Mouse (Mus musculus): Measurements from ENCODE around the gene Smarcd1.
"Not testable (repeated sequence)": the region's sequence is repeated elsewhere in the genome, so short reads cannot be mapped to it uniquely, and the experiment has no call there.

The Smarcd1 gene

GRCm38 (mm10) chr15:99714206-99714605 is 12.3 kb downstream of the Smarcd1 start:
- no peak for DNase-seq (ENCODE audit: low read depth, low spot score)

- peak; percentile 59 for DNase-seq (ENCODE audit: low read depth, low spot score)
Measured at GRCm38 (mm10) chr15:99714858-99715257, 12.9 kb downstream of the Smarcd1 start.

- DNase-seq (ENCODE audit: low read depth, low spot score): no peak
Measured at GRCm38 (mm10) chr15:99715361-99715865, 13.5 kb downstream of the Smarcd1 start.

- no peak for DNase-seq (ENCODE audit: low read depth, low spot score)
Measured at GRCm38 (mm10) chr15:99715982-99716746, 14.2 kb downstream of the Smarcd1 start.

GRCm38 (mm10) chr15:99716814-99717213 is 14.9 kb downstream of the Smarcd1 start:
- DNase-seq (ENCODE audit: low read depth, low spot score): no peak

GRCm38 (mm10) chr15:99717386-99718334 is 15.7 kb downstream of the Smarcd1 start, which contains the start of gene Gpd1:
Gene Gpd1, plus strand, starts transcription at chr15:99717515.
- no peak for DNase-seq (ENCODE audit: low read depth, low spot score)

GRCm38 (mm10) chr15:99718461-99719021 is 16.6 kb downstream of the Smarcd1 start:
- DNase-seq (ENCODE audit: low read depth, low spot score): no peak

GRCm38 (mm10) chr15:99719865-99720264 is 17.9 kb downstream of the Smarcd1 start:
- DNase-seq (ENCODE audit: low read depth, low spot score): no peak

- DNase-seq (ENCODE audit: low read depth, low spot score): no peak
Measured at GRCm38 (mm10) chr15:99721921-99722743, 20.2 kb downstream of the Smarcd1 start.

- DNase-seq (ENCODE audit: low read depth, low spot score): no peak
Measured at GRCm38 (mm10) chr15:99723120-99723514, 21.2 kb downstream of the Smarcd1 start.

- no peak for DNase-seq (ENCODE audit: low read depth, low spot score)
Measured at GRCm38 (mm10) chr15:99723515-99724291, 21.8 kb downstream of the Smarcd1 start.

- DNase-seq (ENCODE audit: low read depth, low spot score): peak; percentile 37
Measured at GRCm38 (mm10) chr15:99724292-99725021, 22.5 kb downstream of the Smarcd1 start.

- peak; percentile 98 for DNase-seq (ENCODE audit: low read depth, low spot score)
Measured at GRCm38 (mm10) chr15:99725341-99726155, 23.6 kb downstream of the Smarcd1 start, which contains the start of gene Cox14. Gene Cox14, plus strand, starts transcription at chr15:99725618.

GRCm38 (mm10) chr15:99726549-99726948 is 24.6 kb downstream of the Smarcd1 start:
- DNase-seq (ENCODE audit: low read depth, low spot score): no peak

- not testable (repeated sequence) for DNase-seq (ENCODE audit: low read depth, low spot score)
Measured at GRCm38 (mm10) chr15:99727039-99727438, 25.1 kb downstream of the Smarcd1 start.

- DNase-seq (ENCODE audit: low read depth, low spot score): no peak
Measured at GRCm38 (mm10) chr15:99727525-99727924, 25.6 kb downstream of the Smarcd1 start.

- DNase-seq (ENCODE audit: low read depth, low spot score): no peak
Measured at GRCm38 (mm10) chr15:99728211-99728610, 26.3 kb downstream of the Smarcd1 start.

- no peak for DNase-seq (ENCODE audit: low read depth, low spot score)
Measured at GRCm38 (mm10) chr15:99729056-99729783, 27.3 kb downstream of the Smarcd1 start.
